Mouse (Mus musculus): ENCODE data around the gene Foxa2.

The Foxa2 gene

DNA sequence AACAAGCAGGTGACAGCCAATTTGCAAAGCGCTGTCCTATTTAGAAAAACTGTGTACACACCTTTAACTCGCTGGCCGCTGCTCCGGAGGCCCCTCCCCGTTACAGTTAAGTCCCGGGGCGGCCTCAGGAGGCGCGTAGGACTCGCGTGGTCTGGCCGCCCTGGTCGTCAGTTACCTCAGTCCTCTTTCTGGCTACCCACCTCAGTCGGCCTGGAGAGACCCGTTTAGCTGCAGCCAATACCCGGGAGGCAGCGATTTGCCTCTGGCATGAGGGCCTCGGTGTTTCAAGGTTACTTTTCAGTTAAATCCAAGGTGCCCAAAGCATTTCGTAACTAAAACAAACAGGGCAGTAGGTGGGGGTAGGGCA lies at the start of gene Foxa2:
Foxa2 (minus strand) TSS at position 171 of the 367 bp plus-strand sequence.
- DNase-seq = no peak

GRCm38 (mm10) chr2:148092089-148092488 lies 45.3 kb upstream of the Foxa2 start:
- DNase-seq = no peak

DNA sequence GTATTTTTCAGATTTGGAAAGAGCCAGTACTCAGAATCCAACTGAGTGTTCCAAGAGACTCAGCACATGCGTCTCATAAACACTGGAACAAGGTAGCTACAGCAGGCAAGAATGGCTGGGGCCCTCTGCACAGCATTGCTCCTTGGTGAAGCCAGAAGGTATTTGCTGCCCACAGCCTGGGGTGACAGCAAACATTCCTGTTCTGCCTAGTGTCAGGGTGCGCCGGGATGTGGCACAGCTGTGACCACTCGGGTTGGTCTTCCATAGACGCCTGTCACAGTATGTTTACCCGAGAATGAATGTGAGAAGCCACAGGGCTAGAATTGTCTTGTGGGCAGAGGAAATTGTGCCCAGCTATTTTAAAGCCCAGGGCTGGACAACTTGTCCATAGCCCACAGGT lies 44.9 kb upstream of the Foxa2 start:
- DNase-seq = no peak

DNA sequence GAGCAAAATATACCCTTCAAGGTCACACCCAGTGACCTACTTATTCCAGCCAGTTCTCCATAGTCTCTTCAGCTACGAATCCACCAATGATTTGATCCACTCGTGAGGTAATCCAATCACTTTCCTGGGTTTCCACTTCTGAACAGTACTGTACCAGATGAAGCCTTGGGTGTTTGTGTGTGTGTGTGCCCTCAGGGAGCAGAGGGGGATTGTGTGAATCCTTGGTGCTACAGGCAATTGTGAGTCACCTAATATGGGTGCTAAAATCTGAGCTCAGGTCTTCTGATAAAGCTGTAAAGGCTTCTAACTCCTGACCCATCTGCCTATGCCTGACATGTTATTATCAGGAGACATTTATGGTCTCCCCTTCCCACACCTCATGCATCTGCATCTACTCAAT lies 43.3 kb upstream of the Foxa2 start:
- no peak for DNase-seq

DNA sequence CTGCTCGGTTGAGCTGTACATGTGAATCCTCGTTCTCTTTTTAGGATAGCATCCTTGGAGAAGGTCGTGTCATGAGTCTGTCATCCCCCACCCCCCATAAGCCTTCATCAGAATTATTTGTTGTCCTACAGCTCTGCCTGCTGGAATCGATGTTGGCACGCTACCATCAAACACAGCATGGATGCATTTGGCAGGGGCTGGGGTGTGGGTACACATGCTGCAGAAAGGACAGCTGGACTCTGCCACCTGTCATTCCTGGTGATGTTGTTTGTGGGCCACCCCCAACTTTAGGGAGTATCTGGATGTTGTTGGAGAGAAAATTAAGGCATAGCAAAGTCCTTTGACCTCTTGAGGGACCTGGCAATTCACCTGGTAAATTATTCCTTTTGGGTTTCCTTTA lies 38.8 kb upstream of the Foxa2 start:
- DNase-seq = no peak

GRCm38 (mm10) chr2:148085126-148085525 lies 38.4 kb upstream of the Foxa2 start:
- no peak for DNase-seq

- DNase-seq = no peak
Measured at GRCm38 (mm10) chr2:148082283-148082682, 35.5 kb upstream of the Foxa2 start.

DNA sequence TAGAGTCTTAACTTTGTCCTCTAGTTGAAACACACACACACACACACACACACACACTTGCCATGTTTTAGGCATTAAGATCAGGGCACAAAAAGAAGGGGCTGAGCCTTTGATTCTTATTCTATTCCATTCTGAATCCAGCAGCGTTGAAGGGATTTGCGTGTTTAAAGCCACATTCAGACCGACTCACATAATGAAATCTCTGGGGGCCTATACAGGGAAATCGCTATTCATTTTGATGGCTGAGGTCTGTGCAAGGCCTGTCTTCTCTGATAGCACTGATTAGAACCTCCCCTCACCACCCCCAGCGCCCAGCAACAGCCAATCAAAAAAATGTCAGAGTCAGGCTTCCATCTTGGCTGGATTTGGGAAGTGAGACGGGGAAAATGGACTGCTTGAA lies 13.9 kb upstream of the Foxa2 start:
- no peak for DNase-seq

GRCm38 (mm10) chr2:148053411-148053810 lies 6.6 kb upstream of the Foxa2 start:
- no peak for DNase-seq

DNA sequence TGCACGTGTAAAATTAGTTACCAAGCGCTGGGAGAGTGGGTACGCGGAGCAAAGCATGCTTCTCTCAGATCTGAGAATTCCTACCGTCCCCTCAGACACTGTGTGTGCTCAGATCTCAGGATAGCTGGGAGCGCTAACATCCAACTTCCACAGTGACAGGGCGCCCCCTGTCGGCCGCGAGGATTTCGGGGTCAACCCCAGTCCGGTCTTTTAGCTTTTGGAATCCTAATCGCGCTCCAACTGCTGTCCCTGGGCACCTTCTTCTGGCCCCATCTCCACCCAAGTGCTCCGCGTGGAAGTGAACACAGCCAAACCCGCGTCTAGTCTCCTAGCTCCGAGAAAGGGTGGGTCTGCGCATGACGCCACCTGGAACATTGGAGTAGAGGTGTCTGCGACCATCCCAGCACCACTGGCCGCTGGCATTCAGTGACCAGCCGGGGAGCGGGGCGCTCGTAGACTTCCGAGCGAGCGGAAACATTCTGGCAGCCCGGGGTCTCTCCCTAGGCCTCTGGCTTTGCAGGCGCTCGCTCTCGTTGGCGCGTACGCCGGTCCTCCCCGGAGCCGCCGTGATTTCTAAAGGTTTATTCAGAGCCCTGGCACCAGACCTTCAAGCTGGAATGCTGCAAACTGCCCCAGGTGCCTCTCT lies 1.8 kb upstream of the Foxa2 start:
- DNase-seq = no peak

GRCm38 (mm10) chr2:148047611-148048010 lies 842 bp upstream of the Foxa2 start:
- no peak for DNase-seq

- DNase-seq = no peak
Measured at GRCm38 (mm10) chr2:148045937-148046798, 601 bp downstream of the Foxa2 start.

GRCm38 (mm10) chr2:148045543-148045936 lies 1.2 kb downstream of the Foxa2 start:
- DNase-seq = no peak

- no peak for DNase-seq
Measured at GRCm38 (mm10) chr2:148044877-148045539, 1.8 kb downstream of the Foxa2 start.

GRCm38 (mm10) chr2:148043976-148044876 lies 2.5 kb downstream of the Foxa2 start:
- DNase-seq = no peak

DNA sequence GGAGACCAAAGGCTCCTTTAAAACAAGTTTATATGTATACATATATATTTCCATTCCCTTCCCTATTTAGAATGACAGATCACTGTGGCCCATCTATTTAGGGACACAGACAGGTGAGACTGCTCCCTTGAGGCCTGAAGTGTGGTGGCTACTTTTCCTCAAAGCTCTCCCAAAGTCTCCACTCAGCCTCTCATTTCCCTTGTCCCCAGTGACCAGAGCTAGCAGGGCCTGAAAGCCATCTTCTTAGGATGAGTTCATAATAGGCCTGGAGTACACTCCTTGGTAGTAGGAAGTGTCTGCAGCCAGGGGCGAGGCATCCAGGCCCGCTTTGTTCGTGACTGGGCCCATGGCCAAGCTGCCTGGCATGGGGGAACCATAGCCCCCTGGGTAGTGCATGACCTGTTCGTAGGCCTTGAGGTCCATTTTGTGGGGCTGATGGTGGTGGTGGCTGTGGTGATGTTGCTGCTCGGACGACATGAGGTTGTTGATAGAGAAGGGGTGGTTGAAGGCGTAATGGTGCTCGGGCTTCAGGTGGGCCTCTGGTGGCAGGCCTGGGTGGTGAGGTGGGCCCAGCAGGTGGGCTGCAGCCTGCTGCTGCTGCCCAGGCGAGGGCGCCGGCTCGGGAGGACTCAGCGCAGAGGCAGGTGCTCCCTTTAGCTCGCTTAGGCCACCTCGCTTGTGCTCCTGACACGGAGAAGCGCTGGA lies 3.3 kb downstream of the Foxa2 start:
- no peak for DNase-seq

DNA sequence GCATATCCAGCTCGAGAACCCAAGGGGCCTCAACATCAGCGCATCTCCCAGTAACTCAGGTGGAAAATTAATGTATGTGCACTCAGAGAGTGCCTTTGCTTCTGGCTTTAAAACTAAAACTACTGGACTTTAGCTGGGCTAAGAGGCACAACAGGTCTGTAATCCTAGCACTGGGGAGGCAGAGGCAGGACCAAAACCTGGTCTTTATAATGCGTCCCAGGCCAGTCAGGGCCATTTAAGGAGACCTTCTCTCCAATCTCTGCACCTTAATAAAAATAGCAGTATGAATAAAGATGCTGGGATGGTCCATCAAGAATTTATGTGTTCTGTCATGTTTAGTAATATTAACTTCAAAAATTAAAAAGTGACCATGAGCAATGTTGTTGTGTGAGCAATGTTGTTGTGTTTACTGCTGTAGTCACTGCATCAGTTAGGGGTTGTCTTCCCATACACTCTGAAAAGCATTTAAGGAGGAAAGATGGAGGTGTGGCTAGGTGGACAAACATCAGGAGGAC lies 4.6 kb downstream of the Foxa2 start:
- DNase-seq = no peak

DNA sequence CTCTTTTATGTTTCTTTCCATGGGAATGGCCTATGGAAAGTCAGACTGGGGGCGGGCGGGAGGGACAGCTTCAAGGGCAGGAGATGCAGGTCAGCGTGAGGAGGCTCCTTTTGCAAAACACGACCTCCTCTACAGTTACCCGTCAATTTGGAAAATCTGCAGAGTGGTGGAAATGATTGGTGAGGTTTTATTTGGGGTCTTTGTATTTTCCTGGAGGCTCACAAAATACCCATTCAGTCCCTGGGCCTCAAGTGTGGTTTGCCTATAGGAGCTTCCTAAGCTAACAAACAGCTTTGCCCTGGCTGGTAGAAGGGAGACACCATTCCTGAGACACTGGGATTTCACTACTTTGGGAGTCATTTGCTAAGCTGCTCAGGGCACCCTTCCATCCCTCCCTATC lies 5.4 kb downstream of the Foxa2 start:
- DNase-seq = no peak

DNA sequence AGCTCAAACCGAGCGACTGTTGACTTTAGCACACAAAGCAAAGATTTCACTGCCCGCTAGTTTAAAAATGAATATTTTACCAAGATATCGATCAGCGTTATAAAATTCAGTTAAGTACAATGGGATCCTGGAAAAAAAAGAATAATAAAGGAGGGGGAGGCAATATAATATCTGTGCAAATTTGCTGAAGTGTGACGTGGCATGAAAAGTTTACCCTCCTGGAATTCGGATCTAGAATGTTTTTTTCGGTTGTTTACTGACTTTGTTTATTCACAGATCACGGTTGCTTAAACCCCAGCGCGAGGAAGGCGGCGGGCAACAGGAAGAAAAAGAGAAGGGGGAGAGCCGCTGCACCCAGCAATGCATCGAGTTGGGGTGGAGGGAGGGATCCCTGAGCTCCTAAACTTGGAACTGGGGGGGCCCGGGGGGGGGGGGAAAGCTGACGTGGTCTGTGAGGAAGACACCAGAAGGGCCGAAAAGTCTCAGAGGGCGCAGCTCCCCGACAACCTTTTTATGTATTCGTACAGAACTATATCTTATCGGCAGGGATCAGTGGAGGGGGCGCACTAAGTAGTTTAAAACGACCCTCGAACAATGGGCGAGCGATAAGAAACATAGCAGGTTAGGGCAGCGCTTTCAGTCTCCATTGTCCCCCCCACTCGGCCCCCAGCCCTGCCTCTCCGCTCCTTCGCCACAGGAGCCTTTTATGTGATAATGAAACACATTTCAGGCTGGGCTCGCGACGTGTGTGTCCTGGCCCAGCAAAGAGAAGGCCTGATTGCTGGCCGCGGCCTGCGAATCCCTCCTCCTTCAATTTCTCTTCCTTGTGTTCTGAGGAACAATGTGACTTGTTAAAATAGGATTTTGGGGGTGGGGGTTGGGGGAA lies 6.3 kb downstream of the Foxa2 start:
- DNase-seq = no peak

DNA sequence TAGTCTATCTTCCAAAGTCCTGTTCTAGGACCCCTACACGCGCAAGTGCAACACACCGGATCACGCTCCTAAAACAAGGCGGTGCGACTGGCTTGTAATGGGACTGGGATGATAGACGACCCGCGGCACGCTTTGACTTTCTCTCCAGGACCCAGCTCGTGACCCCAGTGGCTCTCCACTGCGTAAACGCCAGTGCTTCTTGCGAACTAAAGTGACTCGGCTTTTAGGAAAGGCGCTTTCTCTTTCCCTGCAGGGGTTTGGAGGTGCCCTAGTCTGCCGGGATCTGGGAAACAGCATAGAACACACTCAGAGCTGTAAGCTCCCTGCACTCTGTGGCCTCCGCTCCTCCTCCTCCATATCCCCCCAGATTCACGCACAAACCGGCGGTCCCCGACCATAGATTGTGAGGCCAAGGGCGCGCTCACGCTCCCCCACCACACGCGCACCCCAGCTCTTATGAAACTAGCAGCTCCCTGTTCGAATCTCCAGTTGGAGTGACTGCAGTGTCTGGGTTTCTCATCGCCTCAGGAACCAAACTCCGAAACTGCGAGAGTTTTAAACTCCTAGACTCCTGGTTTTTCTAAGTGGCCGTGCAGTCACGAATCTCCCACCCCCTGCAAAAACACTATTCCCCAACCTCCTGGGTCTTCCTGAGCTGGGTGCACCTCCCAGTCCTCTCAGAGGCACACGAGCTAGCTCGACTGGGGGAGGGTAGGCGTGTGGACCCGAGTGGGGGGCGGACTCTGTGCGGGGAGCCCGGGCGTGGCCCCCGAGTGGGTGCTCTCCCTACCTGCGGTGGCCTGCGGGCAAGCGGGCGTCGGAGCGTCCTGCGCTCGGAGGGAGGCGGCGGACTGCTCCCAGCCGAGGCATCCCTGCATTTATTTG lies 7.2 kb downstream of the Foxa2 start:
- no peak for DNase-seq

Measured in cerebellum, adult 11-12 months (tissue).